Mouse (Mus musculus) forebrain, postnatal 0 days (tissue): ENCODE results near the gene Mllt6. TPM values are rescaled to one million over a fixed set of nuclear protein-coding genes. Genes with fewer than 3 reads are reported as not detected.

Experiments used
- ATAC-seq: fragments of 200-750 bp; cut with Nextera tagmentation; 2 replicates; pipeline ENCODE4 v1.8.0; 2017; ENCODE audit warnings: mild to moderate bottlenecking, moderate library complexity
- DNase-seq: peaks from one replicate; pipeline ENCODE4 v3.0.0-alpha.2; 2015
- H3K27ac ChIP-seq: fragments of 300-500 bp; sonication (generic); 2 replicates; pipeline ENCODE4 v1.5.1; 2014; ENCODE audit warnings: low read depth, mild to moderate bottlenecking, antibody characterized with exemption, low read length, moderate library complexity, mixed read lengths
- H3K27me3 ChIP-seq: fragments of 300-500 bp; sonication (generic); 2 replicates; pipeline ENCODE4 v1.6.1; 2014; ENCODE audit warnings: mild to moderate bottlenecking, low read length, mixed read lengths; ENCODE audit not compliant: insufficient read depth
- H3K36me3 ChIP-seq: fragments of 300-500 bp; sonication (generic); 2 replicates; pipeline ENCODE4 v1.6.1; 2014; ENCODE audit warnings: mild to moderate bottlenecking, moderate library complexity; ENCODE audit not compliant: insufficient read depth
- H3K4me1 ChIP-seq: fragments of 300-500 bp; sonication (generic); 2 replicates; pipeline ENCODE4 v1.6.1; 2014; ENCODE audit warnings: antibody characterized with exemption; ENCODE audit not compliant: insufficient read depth
- H3K4me2 ChIP-seq: fragments of 300-500 bp; sonication (generic); 2 replicates; pipeline ENCODE4 v1.6.1; 2014; ENCODE audit warnings: low read depth, mild to moderate bottlenecking, moderate library complexity
- H3K4me3 ChIP-seq: fragments of 300-500 bp; sonication (generic); 2 replicates; pipeline ENCODE4 v1.5.1; 2014; ENCODE audit warnings: low read depth, low read length, mixed read lengths
- H3K9ac ChIP-seq: fragments of 300-500 bp; sonication (generic); 2 replicates; pipeline ENCODE4 v1.6.1; 2014; ENCODE audit warnings: mild to moderate bottlenecking
- H3K9me3 ChIP-seq: fragments of 300-500 bp; sonication (generic); 2 replicates; pipeline ENCODE4 v1.6.1; 2016; ENCODE audit warnings: low read length
- CTCF ChIP-seq: sonication (generic); IDR thresholded peaks from 2 replicates; pipeline ENCODE4 v1.5.1; 2016; ENCODE audit warnings: antibody characterized with exemption, control low read depth, low read depth
- WGBS: fragments of 180-500 bp; shearing (Covaris S2); extraction: QIAGEN DNeasy Blood & Tissue Kit; methylation state at CpG from one replicate; pipeline ENCODE4 v1.1.7; 2014; 5-methylcytosine and 5-hydroxymethylcytosine counted together
- polyA plus RNA-seq: library from polyadenylated mRNA; unstranded; fragments of >200 nt; fragmentation: Nextera tagmentation; extraction: Ambion mirVana; gene quantifications from 2 replicates; pipeline ENCODE4 v1.2.1, GENCODE M21; 2015
- total RNA-seq: library from RNA; depleted of rRNA; stranded (reverse); fragments of >200 nt; gene quantifications from 2 replicates; pipeline ENCODE4 v1.2.3, GENCODE M21; 2014

Mllt6 gene
- total and polyA plus RNA-seq, 2 experiments from 2014 or later, result 1.7 to 48.1 TPM

GRCm38 (mm10) chr11:97714784-97715760 lies 51.9 kb downstream of the Mllt6 start:
- H3K9me3 ChIP-seq, result no peaks in the 10 kb centered on the region
- H3K4me3 ChIP-seq, result no peak overlapping the region
- H3K27me3 ChIP-seq, result no peaks in the 10 kb centered on the region
- H3K36me3 ChIP-seq, result peaks cover 69% of the 10 kb centered on the region
- WGBS, result 84% methylated on average over 14 of the region's 14 CpGs
- H3K4me1 ChIP-seq, result no peaks in the 10 kb centered on the region
- H3K9ac ChIP-seq, result no peak overlapping the region
- H3K27ac ChIP-seq, result no peak overlapping the region
- DNase-seq, result no peak
- no peak for ATAC-seq
- no peak for TF ChIP-seq CTCF
- H3K4me2 ChIP-seq, result no peak overlapping the region

GRCm38 (mm10) chr11:97716021-97716420 lies 52.8 kb downstream of the Mllt6 start:
- WGBS, result 85% methylated on average over 8 of the region's 8 CpGs
- no peak overlapping the region for H3K4me3 ChIP-seq
- no peak for DNase-seq
- H3K4me1 ChIP-seq, result no peaks in the 10 kb centered on the region
- ATAC-seq, result no peak
- no peaks in the 10 kb centered on the region for H3K9me3 ChIP-seq
- H3K36me3 ChIP-seq, result peaks cover 79% of the 10 kb centered on the region
- H3K27ac ChIP-seq, result no peak overlapping the region
- TF ChIP-seq CTCF, result no peak
- H3K27me3 ChIP-seq, result no peaks in the 10 kb centered on the region
- no peak overlapping the region for H3K4me2 ChIP-seq
- no peak overlapping the region for H3K9ac ChIP-seq

GRCm38 (mm10) chr11:97717369-97718280 lies 54.4 kb downstream of the Mllt6 start:
- ATAC-seq (no peak), DNase-seq (no peak)
- H3K9me3 ChIP-seq, result no peaks in the 10 kb centered on the region
- 90% methylated on average over 26 of the region's 26 CpGs for WGBS
- H3K4me2 ChIP-seq, result no peak overlapping the region
- H3K27ac ChIP-seq, result no peak overlapping the region
- H3K9ac ChIP-seq, result no peak overlapping the region
- no peaks in the 10 kb centered on the region for H3K27me3 ChIP-seq
- H3K36me3 ChIP-seq, result peaks cover 81% of the 10 kb centered on the region
- H3K4me3 ChIP-seq, result no peak overlapping the region
- H3K4me1 ChIP-seq, result no peaks in the 10 kb centered on the region
- no peak for TF ChIP-seq CTCF

GRCm38 (mm10) chr11:97718281-97718860 lies 55.2 kb downstream of the Mllt6 start:
- no peak overlapping the region for H3K27ac ChIP-seq
- no peak for TF ChIP-seq CTCF
- no peak for DNase-seq
- no peaks in the 10 kb centered on the region for H3K27me3 ChIP-seq
- no peaks in the 10 kb centered on the region for H3K9me3 ChIP-seq
- no peaks in the 10 kb centered on the region for H3K4me1 ChIP-seq
- WGBS, result 85% methylated on average over 15 of the region's 15 CpGs
- H3K4me2 ChIP-seq, result no peak overlapping the region
- no peak overlapping the region for H3K4me3 ChIP-seq
- ATAC-seq, result no peak
- H3K36me3 ChIP-seq, result peaks cover 80% of the 10 kb centered on the region
- no peak overlapping the region for H3K9ac ChIP-seq

GRCm38 (mm10) chr11:97719041-97719440 lies 55.8 kb downstream of the Mllt6 start:
- Histone ChIP-seq H3K4me1 (no peaks in the 10 kb centered on the region), H3K27me3 (no peaks in the 10 kb centered on the region), H3K4me2 (no peak overlapping the region), H3K4me3 (no peak overlapping the region), H3K27ac (no peak overlapping the region), H3K9me3 (no peaks in the 10 kb centered on the region), H3K36me3 (peaks cover 80% of the 10 kb centered on the region), H3K9ac (no peak overlapping the region)
- ATAC-seq (no peak), DNase-seq (no peak)
- WGBS, result 84% methylated on average over 4 of the region's 4 CpGs
- no peak for TF ChIP-seq CTCF

- H3K4me1 ChIP-seq, result no peaks in the 10 kb centered on the region
- H3K4me3 ChIP-seq, result no peak overlapping the region
- ATAC-seq (no peak), DNase-seq (no peak)
- H3K27me3 ChIP-seq, result no peaks in the 10 kb centered on the region
- H3K36me3 ChIP-seq, result peaks cover 95% of the 10 kb centered on the region
- no peaks in the 10 kb centered on the region for H3K9me3 ChIP-seq
- no peak for TF ChIP-seq CTCF
- 96% methylated on average over 4 of the region's 4 CpGs for WGBS
- no peak overlapping the region for H3K27ac ChIP-seq
- no peak overlapping the region for H3K4me2 ChIP-seq
- no peak overlapping the region for H3K9ac ChIP-seq
Observed at GRCm38 (mm10) chr11:97721338-97721737, 58.1 kb downstream of the Mllt6 start.
